ENCODE assay signal across 8 mouse cellular contexts in genomic region chr2:33430081-33430770, GRCm38 (mm10). TPM values are rescaled to one million over a fixed set of nuclear protein-coding genes. Genes with fewer than 3 reads are reported as not detected.
DNase-seq lines count a peak whose midpoint lies in the region; ATAC-seq and TF ChIP-seq lines count a peak whose summit lies in the region.

No protein-coding gene starts in this region.

- no peak for ATAC-seq in heart, embryonic 11.5 days (replicated peaks; ENCODE audit: insufficient number of reproducible peaks, low FRiP score, low TSS enrichment)
- ATAC-seq in forebrain, embryonic 16.5 days = no peak
- ATAC-seq in liver, postnatal 0 days = no peak

- no peak for TF ChIP-seq POLR2A in ES-Bruce4 (IDR thresholded peaks at IDR 0.05; ENCODE audit: insufficient read depth, low read length)

- H3K27me3 ChIP-seq in heart, embryonic 11.5 days (ENCODE audit: control insufficient read depth, insufficient read depth, low read length) = no peaks in the 10 kb centered on the region
- H3K27me3 ChIP-seq in ES-Bruce4 (ENCODE audit: control insufficient read depth, insufficient read depth, low read length, poor library complexity, severe bottlenecking) = no peaks in the 10 kb centered on the region
- H3K27me3 ChIP-seq in forebrain, embryonic 16.5 days (replicated peaks; ENCODE audit: control insufficient read depth, insufficient read depth, low read length) = no peaks in the 10 kb centered on the region
- H3K27me3 ChIP-seq in liver, postnatal 0 days (ENCODE audit: insufficient read depth, low read length) = no peaks in the 10 kb centered on the region

- H3K9me3 ChIP-seq in heart, embryonic 11.5 days (replicated peaks; ENCODE audit: control insufficient read depth, low read length) = no peaks in the 10 kb centered on the region
- no peaks in the 10 kb centered on the region for H3K9me3 ChIP-seq in ES-Bruce4 (replicated peaks; ENCODE audit: control insufficient read depth, insufficient read depth, low read length, poor library complexity, severe bottlenecking)
- H3K9me3 ChIP-seq in forebrain, embryonic 16.5 days (ENCODE audit: control insufficient read depth, low read length) = no peaks in the 10 kb centered on the region
- no peaks in the 10 kb centered on the region for H3K9me3 ChIP-seq in liver, postnatal 0 days (ENCODE audit: low read length)

- H3K36me3 ChIP-seq in heart, embryonic 11.5 days (ENCODE audit: control insufficient read depth, insufficient read depth, low read length) = no peaks in the 10 kb centered on the region
- peaks cover 2% of the 10 kb centered on the region for H3K36me3 ChIP-seq in ES-Bruce4 (ENCODE audit: control insufficient read depth, insufficient read depth, low read length, poor library complexity, severe bottlenecking)
- H3K36me3 ChIP-seq in forebrain, embryonic 16.5 days (ENCODE audit: control insufficient read depth, insufficient read depth) = 0 out of 2 replicates have a peak, but pooled peaks cover 2% of the 10 kb centered on the region
- H3K36me3 ChIP-seq in liver, postnatal 0 days (replicated peaks; ENCODE audit: insufficient read depth, low read length) = no peaks in the 10 kb centered on the region

- intact Hi-C loops in heart, postnatal 25 days (cut with DNase I) = no loop called here

- H3K27ac ChIP-seq in heart, embryonic 11.5 days (ENCODE audit: low read depth, low read length) = peak overlapping the region; percentile 73
- peak overlapping the region; percentile 33; the same call in 1 of the 2 replicates for H3K27ac ChIP-seq in ES-Bruce4 (ENCODE audit: insufficient read depth, low read length)
- H3K27ac ChIP-seq in forebrain, embryonic 16.5 days (ENCODE audit: low read length) = peak overlapping the region; percentile 37; the same call in 1 of the 2 replicates
- H3K27ac ChIP-seq in liver, postnatal 0 days (ENCODE audit: low read depth) = peak overlapping the region; percentile 90

- H3K4me3 ChIP-seq in heart, embryonic 11.5 days (ENCODE audit: low read depth, low read length) = peak overlapping the region; percentile 92
- peak overlapping the region; percentile 98 for H3K4me3 ChIP-seq in ES-Bruce4 (ENCODE audit: low read depth, low read length)
- H3K4me3 ChIP-seq in forebrain, embryonic 16.5 days (replicated peaks; ENCODE audit: low read length) = peak overlapping the region; percentile 95
- peak overlapping the region; percentile 90 for H3K4me3 ChIP-seq in liver, postnatal 0 days (ENCODE audit: low read depth, low read length)

- no peak for TF ChIP-seq CTCF in ES-Bruce4 (IDR thresholded peaks at IDR 0.05; ENCODE audit: low read depth, low read length)
- no peak for TF ChIP-seq CTCF in liver, postnatal 0 days (IDR thresholded peaks at IDR 0.05; ENCODE audit: low read depth)

- H3K9ac ChIP-seq in heart, embryonic 11.5 days (ENCODE audit: low read depth, low read length) = peak overlapping the region; percentile 89
- H3K9ac ChIP-seq in ES-Bruce4 (ENCODE audit: low read depth, poor library complexity, severe bottlenecking) = peak overlapping the region; percentile 95
- H3K9ac ChIP-seq in forebrain, embryonic 16.5 days (replicated peaks; ENCODE audit: low read depth, low read length) = peak overlapping the region; percentile 96
- H3K9ac ChIP-seq in liver, postnatal 0 days (replicated peaks) = peak overlapping the region; percentile 94

- 13% methylated on average over 13 of the region's 13 CpGs for WGBS in heart, embryonic 11.5 days (ENCODE audit: insufficient replicate concordance)
- WGBS in forebrain, embryonic 16.5 days = 9% methylated on average over 13 of the region's 13 CpGs
- WGBS in liver, postnatal 0 days (ENCODE audit: insufficient replicate concordance) = 1% methylated on average over 13 of the region's 13 CpGs

- DNase-seq in heart, postnatal 25 days (ENCODE audit: low spot score) = no peak
- DNase-seq in liver, postnatal 0 days = no peak
- DNase-seq in retina, embryonic 14.5 days (ENCODE audit: low spot score) = no peak
- no peak for DNase-seq in cerebellum, adult 9-11 months
- no peak for DNase-seq in gastrocnemius, postnatal 4 days (ENCODE audit: low spot score in 2 of 2)

- H3K4me2 ChIP-seq in heart, embryonic 11.5 days = peak overlapping the region; percentile 92
- H3K4me2 ChIP-seq in forebrain, embryonic 16.5 days (ENCODE audit: low read length) = peak overlapping the region; percentile 91
- H3K4me2 ChIP-seq in liver, postnatal 0 days (ENCODE audit: low read depth, low read length) = peak overlapping the region; percentile 74

- H3K4me1 ChIP-seq in heart, embryonic 11.5 days (ENCODE audit: control insufficient read depth, insufficient read depth, low read length) = peaks cover 13% of the 10 kb centered on the region
- H3K4me1 ChIP-seq in ES-Bruce4 (ENCODE audit: control insufficient read depth, insufficient read depth, low read length) = peaks cover 4% of the 10 kb centered on the region
- peaks cover 33% of the 10 kb centered on the region for H3K4me1 ChIP-seq in forebrain, embryonic 16.5 days (replicated peaks; ENCODE audit: control insufficient read depth, insufficient read depth, low read length)
- H3K4me1 ChIP-seq in liver, postnatal 0 days (ENCODE audit: insufficient read depth) = peaks cover 23% of the 10 kb centered on the region

- TF ChIP-seq EP300 in ES-Bruce4 (IDR thresholded peaks at IDR 0.05; ENCODE audit: insufficient read depth, low read depth, low read length) = no peak
- no peak for TF ChIP-seq EP300 in liver, postnatal 0 days (IDR thresholded peaks at IDR 0.05; ENCODE audit: low read depth)

RNA-seq across cellular contexts. Expression of gene Zbtb34, which starts 0.9 kb away (rescaled TPM):
- polyA plus RNA-seq in heart, embryonic 11.5 days (2014; fragmentation: Nextera tagmentation; extraction: Ambion mirVana) = 4.2 and 6.4 TPM in 2 replicates
- total RNA-seq in heart, postnatal 25 days (2021) = 1 to 10 TPM; 8.0 to 8.3 TPM
- 20.3 and 21.4 TPM in 2 replicates for polyA plus RNA-seq in ES-Bruce4 (2011; ENCODE audit: insufficient read depth, insufficient read length, low read depth, missing spikeins)
- polyA plus RNA-seq in forebrain, embryonic 16.5 days (2015; fragmentation: Nextera tagmentation; extraction: Ambion mirVana) = 9.0 and 10.1 TPM in 2 replicates
- polyA plus RNA-seq in liver, postnatal 0 days (2015; fragmentation: Nextera tagmentation; extraction: Ambion mirVana) = 0.98 and 1.1 TPM in 2 replicates
- 10 to 100 TPM; 17.3 to 18.4 TPM for total RNA-seq in gastrocnemius, postnatal 4 days (2021)

RNA-seq across cellular contexts. Expression of gene Zbtb43, which starts 38.1 kb away (rescaled TPM):
- 12.8 and 16.8 TPM in 2 replicates for polyA plus RNA-seq in heart, embryonic 11.5 days (2014; fragmentation: Nextera tagmentation; extraction: Ambion mirVana)
- total RNA-seq in heart, postnatal 25 days (2021) = 10 to 100 TPM; 21.3 to 24.2 TPM
- 23.4 and 31.3 TPM in 2 replicates for polyA plus RNA-seq in ES-Bruce4 (2011; ENCODE audit: insufficient read depth, insufficient read length, low read depth, missing spikeins)
- polyA plus RNA-seq in forebrain, embryonic 16.5 days (2015; fragmentation: Nextera tagmentation; extraction: Ambion mirVana) = 32.7 and 40.5 TPM in 2 replicates
- 6.1 and 8.0 TPM in 2 replicates for polyA plus RNA-seq in liver, postnatal 0 days (2015; fragmentation: Nextera tagmentation; extraction: Ambion mirVana)
- 10 to 100 TPM; 15.7 to 18.1 TPM for total RNA-seq in gastrocnemius, postnatal 4 days (2021)

RNA-seq across cellular contexts. Expression of gene Ralgps1, which starts 58.9 kb away (rescaled TPM):
- polyA plus RNA-seq in heart, embryonic 11.5 days (2014; fragmentation: Nextera tagmentation; extraction: Ambion mirVana) = 6.5 and 6.6 TPM in 2 replicates
- 1 to 10 TPM; 4.1 to 5.8 TPM for total RNA-seq in heart, postnatal 25 days (2021)
- 16.5 and 17.0 TPM in 2 replicates for polyA plus RNA-seq in ES-Bruce4 (2011; ENCODE audit: insufficient read depth, insufficient read length, low read depth, missing spikeins)
- polyA plus RNA-seq in forebrain, embryonic 16.5 days (2015; fragmentation: Nextera tagmentation; extraction: Ambion mirVana) = 44.8 and 50.4 TPM in 2 replicates
- 0.51 and 0.83 TPM in 2 replicates for polyA plus RNA-seq in liver, postnatal 0 days (2015; fragmentation: Nextera tagmentation; extraction: Ambion mirVana)
- 1 to 10 TPM; 5.5 to 5.8 TPM for total RNA-seq in gastrocnemius, postnatal 4 days (2021)

Comparison
In these comparisons a context has a peak if more than half of its experiments do, and no peak if none do; other contexts are left out.
1. H3K27ac ChIP-seq: peak in every context shown above with its lines; median percentile 90 in liver, postnatal 0 days; 73 in heart, embryonic 11.5 days; 37 in forebrain, embryonic 16.5 days; 33 in ES-Bruce4.